Mouse (Mus musculus): ENCODE results near the gene Rnasel. TPM values are rescaled to one million over a fixed set of nuclear protein-coding genes. Genes with fewer than 3 reads are reported as not detected.

Gene Rnasel
- polyA plus RNA-seq, 1 experiment from 2014 or later = 7.5 TPM

GRCm38 (mm10) chr1:153740775-153741400 is 8.3 kb upstream of the Rnasel start:
- H3K9ac ChIP-seq (ENCODE audit: low read depth, low read length) = peak overlapping the region; percentile 25; the same call in 1 of the 2 replicates
- peaks cover 4% of the 10 kb centered on the region; the same call in 1 of the 2 replicates for H3K4me1 ChIP-seq (ENCODE audit: control insufficient read depth, insufficient read depth, low read length)
- H3K4me2 ChIP-seq (replicated peaks; ENCODE audit: low read depth, low read length) = peak overlapping the region; percentile 68
- no peak for ATAC-seq (ENCODE audit: low FRiP score, low TSS enrichment)
- 35% methylated on average over 12 of the region's 12 CpGs for WGBS
- H3K36me3 ChIP-seq (ENCODE audit: control insufficient read depth, insufficient read depth, low read length) = no peaks in the 10 kb centered on the region
- H3K27ac ChIP-seq (ENCODE audit: low read depth, low read length) = no peak overlapping the region
- no peaks in the 10 kb centered on the region for H3K9me3 ChIP-seq (ENCODE audit: control insufficient read depth, low read length)
- peaks cover 21% of the 10 kb centered on the region for H3K27me3 ChIP-seq (ENCODE audit: control insufficient read depth, insufficient read depth, low read length)
- peak overlapping the region; percentile 30 for H3K4me3 ChIP-seq (ENCODE audit: low read length)

DNA sequence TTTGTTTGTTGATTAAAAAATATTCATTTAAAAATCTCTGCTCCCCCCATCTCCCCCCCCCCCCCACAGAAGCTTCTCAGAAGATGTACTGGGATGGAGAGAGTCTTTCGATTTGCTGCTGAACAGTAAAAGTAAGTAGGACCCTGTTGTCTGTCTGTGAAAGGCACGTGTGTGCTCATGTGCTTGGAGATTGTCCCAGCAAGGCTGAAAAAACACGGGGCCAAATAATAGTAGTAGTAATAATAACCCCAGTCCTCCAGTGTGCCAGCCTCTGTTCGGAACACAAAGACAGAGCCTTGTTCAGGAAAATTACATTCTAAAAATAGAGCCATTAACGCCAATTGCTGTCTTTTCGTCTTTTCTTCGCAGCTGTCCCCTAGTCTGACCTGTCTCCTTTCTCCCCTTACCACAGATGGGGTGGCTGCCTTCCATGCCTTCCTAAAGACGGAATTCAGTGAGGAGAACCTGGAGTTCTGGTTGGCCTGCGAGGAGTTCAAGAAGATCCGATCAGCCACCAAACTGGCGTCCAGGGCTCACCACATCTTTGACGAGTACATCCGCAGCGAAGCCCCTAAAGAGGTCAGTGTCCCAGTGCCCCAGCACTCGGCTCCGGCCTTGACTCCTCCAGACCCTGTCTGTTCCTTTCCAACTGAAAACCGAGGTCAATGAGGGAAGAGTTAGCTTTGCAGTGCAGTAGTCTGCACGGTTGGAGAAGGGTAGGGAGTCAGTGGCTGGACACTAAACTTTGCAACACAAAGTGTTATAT is 7.5 kb upstream of the Rnasel start:
- Histone ChIP-seq H3K36me3 (ENCODE audit: control insufficient read depth, insufficient read depth, low read length) (no peaks in the 10 kb centered on the region), H3K27ac (ENCODE audit: low read depth, low read length) (no peak overlapping the region), H3K9ac (ENCODE audit: low read depth, low read length) (no peak overlapping the region), H3K9me3 (ENCODE audit: control insufficient read depth, low read length) (no peaks in the 10 kb centered on the region), H3K4me2 (replicated peaks; ENCODE audit: low read depth, low read length) (0 out of 2 replicates have a peak overlapping the region, but pooled peaks have one; percentile 68), H3K27me3 (ENCODE audit: control insufficient read depth, insufficient read depth, low read length) (peaks cover 21% of the 10 kb centered on the region), H3K4me3 (ENCODE audit: low read length) (peak overlapping the region; percentile 30; the same call in 1 of the 2 replicates), H3K4me1 (ENCODE audit: control insufficient read depth, insufficient read depth, low read length) (peaks cover 4% of the 10 kb centered on the region; the same call in 1 of the 2 replicates)
- 71% methylated on average over 18 of the region's 18 CpGs for WGBS
- no peak for ATAC-seq (ENCODE audit: low FRiP score, low TSS enrichment)

DNA sequence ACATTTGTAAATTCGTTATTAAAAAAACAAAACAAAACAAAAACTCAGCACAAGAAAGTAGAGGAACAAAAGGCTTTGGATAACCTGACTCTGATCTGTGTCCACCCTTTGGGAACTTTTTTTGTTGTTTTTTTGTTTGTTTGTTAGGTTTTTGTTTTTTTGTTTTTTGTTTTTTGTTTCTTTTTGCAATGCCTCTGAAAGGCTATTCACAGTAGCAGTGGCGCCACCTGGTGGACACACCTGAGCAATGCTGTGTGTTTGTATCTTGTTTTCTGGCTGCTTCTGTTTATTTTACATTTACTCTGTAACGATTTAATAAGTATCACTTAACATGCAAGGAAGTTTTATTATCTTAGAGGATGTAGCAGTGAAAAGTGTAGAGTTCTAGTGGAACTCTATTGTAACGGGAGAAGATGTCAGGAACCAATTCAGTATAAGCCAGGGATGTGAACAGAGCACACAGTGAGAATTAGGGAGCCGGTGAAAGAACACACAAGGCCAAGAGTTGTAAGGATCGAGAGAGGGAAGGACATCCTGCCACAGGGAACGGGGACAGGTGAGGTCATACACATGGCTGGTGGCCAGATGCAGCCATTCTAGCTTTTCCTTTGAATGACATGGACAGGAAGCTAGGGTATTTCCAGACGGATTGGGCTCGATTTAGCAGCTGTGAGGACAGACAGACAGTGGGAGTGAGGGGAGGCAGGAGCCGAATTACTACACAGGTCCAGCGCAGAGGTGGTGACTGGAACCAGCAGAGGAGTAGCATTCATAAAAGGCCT is 6.7 kb upstream of the Rnasel start:
- H3K4me2 ChIP-seq (replicated peaks; ENCODE audit: low read depth, low read length) = no peak overlapping the region
- H3K9me3 ChIP-seq (ENCODE audit: control insufficient read depth, low read length) = no peaks in the 10 kb centered on the region
- peaks cover 21% of the 10 kb centered on the region for H3K27me3 ChIP-seq (ENCODE audit: control insufficient read depth, insufficient read depth, low read length)
- no peaks in the 10 kb centered on the region for H3K36me3 ChIP-seq (ENCODE audit: control insufficient read depth, insufficient read depth, low read length)
- H3K4me3 ChIP-seq (ENCODE audit: low read length) = no peak overlapping the region
- no peak for ATAC-seq (ENCODE audit: low FRiP score, low TSS enrichment)
- H3K4me1 ChIP-seq (ENCODE audit: control insufficient read depth, insufficient read depth, low read length) = peaks cover 4% of the 10 kb centered on the region; the same call in 1 of the 2 replicates
- no peak overlapping the region for H3K27ac ChIP-seq (ENCODE audit: low read depth, low read length)
- 48% methylated on average over 11 of the region's 11 CpGs for WGBS
- H3K9ac ChIP-seq (ENCODE audit: low read depth, low read length) = no peak overlapping the region

DNA sequence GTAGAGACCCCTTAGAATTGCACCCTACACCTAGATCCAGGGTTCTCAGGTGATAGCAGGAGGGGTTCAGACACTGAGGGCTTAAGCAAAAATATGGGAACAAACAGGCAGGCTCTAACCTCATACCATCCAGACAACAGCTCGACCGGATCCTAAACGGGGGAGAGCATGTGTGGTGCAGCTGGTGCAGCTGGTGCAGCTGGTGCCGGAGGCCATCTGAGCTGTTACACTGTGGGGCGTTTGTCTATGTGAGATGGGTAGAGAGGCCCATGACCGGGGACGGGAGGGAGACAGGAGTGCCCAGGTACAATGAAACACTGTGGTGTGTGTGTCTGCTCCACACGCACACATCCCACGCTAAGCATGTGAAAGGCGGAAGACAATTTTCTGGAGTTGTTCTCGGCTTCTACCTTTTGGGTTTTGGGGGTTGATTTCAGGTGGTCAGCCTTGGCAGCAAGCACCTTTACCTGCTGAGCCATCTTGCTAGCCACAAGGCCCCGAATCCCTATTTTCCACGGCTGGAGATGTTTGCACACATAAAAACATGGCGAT is 3.0 kb upstream of the Rnasel start:
- H3K4me3 ChIP-seq (ENCODE audit: low read length) = no peak overlapping the region
- H3K4me2 ChIP-seq (replicated peaks; ENCODE audit: low read depth, low read length) = no peak overlapping the region
- H3K4me1 ChIP-seq (ENCODE audit: control insufficient read depth, insufficient read depth, low read length) = peaks cover 14% of the 10 kb centered on the region; the same call in 1 of the 2 replicates
- ATAC-seq (ENCODE audit: low FRiP score, low TSS enrichment) = no peak
- peaks cover 2% of the 10 kb centered on the region; the same call in 1 of the 2 replicates for H3K27me3 ChIP-seq (ENCODE audit: control insufficient read depth, insufficient read depth, low read length)
- H3K9ac ChIP-seq (ENCODE audit: low read depth, low read length) = no peak overlapping the region
- no peaks in the 10 kb centered on the region for H3K9me3 ChIP-seq (ENCODE audit: control insufficient read depth, low read length)
- WGBS = 81% methylated on average over 14 of the region's 14 CpGs
- H3K36me3 ChIP-seq (ENCODE audit: control insufficient read depth, insufficient read depth, low read length) = no peaks in the 10 kb centered on the region
- no peak overlapping the region for H3K27ac ChIP-seq (ENCODE audit: low read depth, low read length)

DNA sequence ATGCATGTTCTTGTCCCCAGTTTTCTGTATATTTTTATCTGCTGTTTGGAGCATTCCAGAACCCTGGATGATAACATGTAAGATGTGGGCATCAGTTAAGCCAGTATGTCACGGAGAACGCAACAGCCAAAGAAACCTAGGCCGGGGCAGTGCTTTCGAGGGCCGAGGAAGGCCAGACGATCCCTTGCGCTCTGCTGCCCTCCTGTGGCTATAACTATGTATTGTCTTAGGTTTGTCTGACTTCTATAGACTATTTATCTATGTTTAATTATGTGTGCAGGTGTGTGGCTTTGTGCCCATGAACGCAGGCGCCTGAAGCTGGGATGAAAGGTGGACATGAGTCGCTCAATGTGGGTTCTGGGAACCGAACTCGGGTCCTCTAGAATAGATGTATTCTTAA is 2.5 kb upstream of the Rnasel start:
- no peak overlapping the region for H3K9ac ChIP-seq (ENCODE audit: low read depth, low read length)
- 3% methylated on average over 12 of the region's 12 CpGs for WGBS
- no peaks in the 10 kb centered on the region for H3K36me3 ChIP-seq (ENCODE audit: control insufficient read depth, insufficient read depth, low read length)
- H3K4me1 ChIP-seq (ENCODE audit: control insufficient read depth, insufficient read depth, low read length) = peaks cover 15% of the 10 kb centered on the region; the same call in 1 of the 2 replicates
- H3K4me3 ChIP-seq (ENCODE audit: low read length) = no peak overlapping the region
- ATAC-seq (ENCODE audit: low FRiP score, low TSS enrichment) = no peak
- H3K4me2 ChIP-seq (replicated peaks; ENCODE audit: low read depth, low read length) = no peak overlapping the region
- H3K27ac ChIP-seq (ENCODE audit: low read depth, low read length) = no peak overlapping the region
- no peaks in the 10 kb centered on the region for H3K27me3 ChIP-seq (ENCODE audit: control insufficient read depth, insufficient read depth, low read length)
- no peaks in the 10 kb centered on the region for H3K9me3 ChIP-seq (ENCODE audit: control insufficient read depth, low read length)

DNA sequence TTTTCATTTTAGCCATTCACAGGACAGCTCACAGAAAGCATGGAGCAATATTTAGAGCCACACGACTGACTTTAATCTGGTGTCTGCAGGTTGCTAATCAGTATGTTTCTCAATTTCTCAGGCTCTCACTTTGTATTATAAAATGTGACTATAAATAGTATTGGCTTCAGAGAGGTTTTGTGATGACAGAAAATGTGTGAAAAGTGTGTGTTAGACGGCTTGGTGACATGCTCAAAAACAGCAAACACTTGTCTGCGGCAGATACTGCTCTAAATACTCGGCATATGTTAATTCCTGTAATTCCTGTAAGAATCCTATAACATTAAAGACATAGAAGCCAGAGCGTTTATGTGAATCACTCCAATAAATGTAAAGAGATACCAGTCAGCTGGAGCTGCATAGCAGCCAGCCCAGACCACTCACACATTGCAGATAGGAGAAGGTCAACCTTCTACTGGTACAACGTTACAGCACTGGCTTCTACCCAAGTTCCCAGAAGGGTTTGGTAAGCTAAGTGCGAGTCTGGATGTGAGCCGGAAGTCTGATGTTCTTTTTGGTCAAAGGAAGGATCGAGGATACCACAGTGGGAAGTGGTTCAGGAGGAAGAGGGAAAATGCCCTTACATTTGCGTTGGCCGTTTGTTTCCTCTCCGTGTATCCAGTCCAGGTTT is 1.2 kb upstream of the Rnasel start:
- no peak overlapping the region for H3K4me2 ChIP-seq (replicated peaks; ENCODE audit: low read depth, low read length)

DNA sequence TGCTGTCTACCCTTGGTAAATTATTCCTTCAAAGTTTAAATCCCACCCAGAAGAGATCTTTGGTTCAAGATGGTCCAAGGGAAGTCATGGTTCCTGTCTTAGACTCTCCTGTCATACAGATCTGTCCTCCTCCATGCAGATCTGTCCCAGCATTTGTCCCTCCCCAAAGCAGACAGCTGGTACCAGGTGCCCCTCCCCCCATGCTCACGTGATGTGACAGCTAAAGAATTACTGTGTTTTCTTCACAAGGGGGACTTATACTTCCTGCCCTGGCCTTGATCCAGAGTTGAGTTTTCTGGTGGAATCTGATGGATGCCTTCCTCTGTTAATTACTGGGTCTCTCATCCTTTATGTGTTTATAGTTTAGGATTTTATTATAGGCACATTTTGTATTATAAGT is 677 bp upstream of the Rnasel start:
- 6% methylated on average over 1 of the region's 1 CpGs for WGBS
- Histone ChIP-seq H3K27ac (ENCODE audit: low read depth, low read length) (peak overlapping the region; percentile 4; the same call in 1 of the 2 replicates), H3K36me3 (ENCODE audit: control insufficient read depth, insufficient read depth, low read length) (no peaks in the 10 kb centered on the region), H3K4me3 (ENCODE audit: low read length) (no peak overlapping the region), H3K4me2 (replicated peaks; ENCODE audit: low read depth, low read length) (peak overlapping the region; percentile 46; the same call in 1 of the 2 replicates), H3K9ac (ENCODE audit: low read depth, low read length) (no peak overlapping the region), H3K9me3 (ENCODE audit: control insufficient read depth, low read length) (no peaks in the 10 kb centered on the region), H3K27me3 (ENCODE audit: control insufficient read depth, insufficient read depth, low read length) (no peaks in the 10 kb centered on the region), H3K4me1 (ENCODE audit: control insufficient read depth, insufficient read depth, low read length) (peaks cover 20% of the 10 kb centered on the region; the same call in 1 of the 2 replicates)
- ATAC-seq (ENCODE audit: low FRiP score, low TSS enrichment) = 0 out of 2 replicates have a peak, but pooled peaks have one; percentile 11

More for the DNA sequence above, 1.2 kb upstream of the Rnasel start:
- 0 out of 2 replicates have a peak overlapping the region, but pooled peaks have one; percentile 4 for H3K27ac ChIP-seq (ENCODE audit: low read depth, low read length)
- H3K36me3 ChIP-seq (ENCODE audit: control insufficient read depth, insufficient read depth, low read length) = no peaks in the 10 kb centered on the region
- 60% methylated on average over 12 of the region's 12 CpGs for WGBS
- H3K27me3 ChIP-seq (ENCODE audit: control insufficient read depth, insufficient read depth, low read length) = no peaks in the 10 kb centered on the region
- H3K4me3 ChIP-seq (ENCODE audit: low read length) = no peak overlapping the region
- no peaks in the 10 kb centered on the region for H3K9me3 ChIP-seq (ENCODE audit: control insufficient read depth, low read length)
- ATAC-seq (ENCODE audit: low FRiP score, low TSS enrichment) = no peak
- no peak overlapping the region for H3K9ac ChIP-seq (ENCODE audit: low read depth, low read length)
- H3K4me1 ChIP-seq (ENCODE audit: control insufficient read depth, insufficient read depth, low read length) = peaks cover 20% of the 10 kb centered on the region; the same call in 1 of the 2 replicates

GRCm38 (mm10) chr1:153750054-153750453 is 828 bp downstream of the Rnasel start:
- WGBS = 56% methylated on average over 6 of the region's 6 CpGs
- peak overlapping the region; percentile 42 for H3K9ac ChIP-seq (ENCODE audit: low read depth, low read length)
- H3K4me1 ChIP-seq (ENCODE audit: control insufficient read depth, insufficient read depth, low read length) = peaks cover 20% of the 10 kb centered on the region; the same call in 1 of the 2 replicates
- no peaks in the 10 kb centered on the region for H3K9me3 ChIP-seq (ENCODE audit: control insufficient read depth, low read length)
- peak overlapping the region; percentile 46 for H3K4me2 ChIP-seq (replicated peaks; ENCODE audit: low read depth, low read length)
- ATAC-seq (ENCODE audit: low FRiP score, low TSS enrichment) = no peak
- no peaks in the 10 kb centered on the region for H3K27me3 ChIP-seq (ENCODE audit: control insufficient read depth, insufficient read depth, low read length)
- no peak overlapping the region for H3K27ac ChIP-seq (ENCODE audit: low read depth, low read length)
- H3K4me3 ChIP-seq (ENCODE audit: low read length) = peak overlapping the region; percentile 21
- H3K36me3 ChIP-seq (ENCODE audit: control insufficient read depth, insufficient read depth, low read length) = no peaks in the 10 kb centered on the region

Measured in kidney, embryonic 14.5 days (tissue).